Mouse (Mus musculus) thymus, adult 2 months (tissue): Measurements from ENCODE around the gene Csrnp1.

Experiments
- CTCF ChIP-seq: fragments of 200-500 bp; IDR thresholded peaks from 2 replicates; pipeline ENCODE4 v1.5.1; 2012; ENCODE audit warnings: mild to moderate bottlenecking, control low read depth, low read length, moderate library complexity, borderline replicate concordance; ENCODE audit not compliant: control insufficient read depth, poor library complexity, insufficient read depth; ENCODE audit errors: extremely low read depth
- POLR2A ChIP-seq: fragments of 200-500 bp; IDR thresholded peaks from 2 replicates; pipeline ENCODE4 v1.6.1; 2012; ENCODE audit warnings: mild to moderate bottlenecking, low read length, control low read depth, moderate library complexity; ENCODE audit not compliant: control insufficient read depth, poor library complexity, insufficient read depth; ENCODE audit errors: extremely low read depth

DNA sequence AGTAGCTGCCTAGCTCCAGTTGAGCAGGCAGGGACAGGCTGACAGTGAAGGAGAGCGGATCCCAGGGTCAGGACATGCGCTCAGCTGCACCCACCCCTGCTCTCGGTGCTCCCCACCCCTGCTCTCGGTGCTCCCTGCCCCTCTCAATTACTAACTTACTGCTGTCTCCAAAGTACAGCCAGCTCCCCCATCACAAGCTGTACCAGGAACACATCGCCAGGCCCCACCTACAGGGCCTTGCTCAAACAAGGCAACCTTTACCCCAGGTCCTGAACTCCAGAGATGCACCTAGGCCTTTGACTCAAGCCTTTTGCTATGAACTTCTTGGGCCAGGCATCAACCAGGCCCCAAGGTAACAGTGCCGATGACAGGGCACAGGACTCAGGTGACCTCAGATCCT, 50.8 kb downstream of the Csrnp1 start:
- TF ChIP-seq POLR2A (no peak), CTCF (no peak)
